Mouse (Mus musculus) cortical plate, adult 2 months (tissue): ENCODE data around the gene Ikbip.

Source experiments
- CTCF ChIP-seq: fragments of 200-500 bp; IDR thresholded peaks from 2 replicates; pipeline ENCODE4 v1.5.1; 2011; ENCODE audit warnings: mild to moderate bottlenecking, control low read depth, low read length; ENCODE audit not compliant: insufficient read depth; ENCODE audit errors: extremely low read depth
- POLR2A ChIP-seq: fragments of 200-500 bp; IDR thresholded peaks from 2 replicates; pipeline ENCODE4 v1.6.1; 2011; ENCODE audit warnings: mild to moderate bottlenecking, low read length, control low read depth; ENCODE audit not compliant: insufficient read depth; ENCODE audit errors: extremely low read depth

DNA sequence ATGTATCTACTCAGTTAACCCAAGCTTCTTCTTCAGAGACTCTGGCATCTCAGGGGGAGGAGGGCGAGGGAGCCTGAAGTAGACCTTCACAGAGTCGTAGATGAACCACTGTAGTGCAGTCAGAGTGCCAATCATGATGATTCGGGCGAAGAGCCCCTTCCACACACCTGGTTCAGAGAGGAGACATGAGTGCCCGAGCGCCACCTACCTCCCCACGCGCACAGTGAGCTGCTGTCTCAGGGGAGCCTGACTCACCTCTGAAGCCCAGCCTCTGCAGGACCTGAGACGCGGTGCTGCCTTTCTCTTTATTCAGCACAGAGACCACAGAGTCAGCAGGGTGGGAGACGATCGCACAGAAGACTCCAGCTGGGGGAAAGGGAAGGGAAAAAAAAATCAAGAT lies 34.2 kb downstream of the Ikbip start:
- TF ChIP-seq POLR2A (no peak), CTCF (no peak)
